10 mouse cellular contexts compared by ENCODE assay signal in genomic region chr4:41715596-41715995, GRCm38 (mm10). TPM values are rescaled to one million over a fixed set of nuclear protein-coding genes. Genes with fewer than 3 reads are reported as not detected.
DNase-seq lines count a peak whose midpoint lies in the region; ATAC-seq and TF ChIP-seq lines count a peak whose summit lies in the region.
"Had no signal": no experiment of that assay in that cellular context is flagged by ENCODE, and none has a peak within 500 bp of the region (broad histone marks: within the 10 kb centered on the region; RNA-seq: fewer than 3 reads in every experiment).

No protein-coding gene starts in this region.

- 90% methylated on average over 5 of the region's 5 CpGs for WGBS in embryonic facial prominence, embryonic 11.5 days
- 83% methylated on average over 5 of the region's 5 CpGs for WGBS in embryonic facial prominence, embryonic 10.5 days
- WGBS in lung, postnatal 0 days, result 78% methylated on average over 5 of the region's 5 CpGs
- WGBS in midbrain, embryonic 16.5 days, result 84% methylated on average over 5 of the region's 5 CpGs

- H3K36me3 ChIP-seq in embryonic facial prominence, embryonic 11.5 days (replicated peaks; ENCODE audit: control insufficient read depth, insufficient read depth, low read depth, low read length), result no peaks in the 10 kb centered on the region; the same call in 1 of the 2 replicates
- peaks cover 65% of the 10 kb centered on the region for H3K36me3 ChIP-seq in embryonic facial prominence, embryonic 10.5 days (replicated peaks)
- H3K36me3 ChIP-seq in lung, postnatal 0 days (ENCODE audit: insufficient read depth, low read length), result peaks cover 24% of the 10 kb centered on the region
- peaks cover 20% of the 10 kb centered on the region for H3K36me3 ChIP-seq in midbrain, embryonic 16.5 days (ENCODE audit: control insufficient read depth, insufficient read depth, low read length)

- H3K9ac ChIP-seq in embryonic facial prominence, embryonic 11.5 days (replicated peaks; ENCODE audit: low read length), result no peak overlapping the region
- H3K9ac ChIP-seq in lung, postnatal 0 days (replicated peaks; ENCODE audit: low read depth), result no peak overlapping the region
- H3K9ac ChIP-seq in midbrain, embryonic 16.5 days (ENCODE audit: low read depth, low read length), result no peak overlapping the region
- H3K9ac ChIP-seq: liver, embryonic 13.5 days had no signal

- no peak for TF ChIP-seq EP300 in lung, postnatal 0 days (IDR thresholded peaks at IDR 0.05)

- no peak overlapping the region for H3K4me2 ChIP-seq in embryonic facial prominence, embryonic 11.5 days (ENCODE audit: low read depth, low read length)
- no peak overlapping the region for H3K4me2 ChIP-seq in lung, postnatal 0 days (replicated peaks; ENCODE audit: low read depth, low read length)
- no peak overlapping the region for H3K4me2 ChIP-seq in midbrain, embryonic 16.5 days (ENCODE audit: low read length)
- H3K4me2 ChIP-seq: liver, embryonic 13.5 days had no signal

- H3K4me3 ChIP-seq in embryonic facial prominence, embryonic 11.5 days (ENCODE audit: low read depth, low read length), result no peak overlapping the region
- H3K4me3 ChIP-seq in embryonic facial prominence, embryonic 10.5 days, result no peak overlapping the region
- H3K4me3 ChIP-seq in lung, postnatal 0 days (ENCODE audit: low read depth, low read length), result no peak overlapping the region
- no peak overlapping the region for H3K4me3 ChIP-seq in midbrain, embryonic 16.5 days (ENCODE audit: low read depth, low read length)
- H3K4me3 ChIP-seq: liver, embryonic 13.5 days had no signal

- peak; percentile 46 for DNase-seq in embryonic facial prominence, embryonic 11.5 days (ENCODE audit: low spot score)
- DNase-seq in embryonic facial prominence, embryonic 10.5 days (ENCODE audit: low spot score), result no peak
- peak; percentile 41 for DNase-seq in lung, postnatal 0 days (ENCODE audit: low spot score)
- no peak for DNase-seq in lung, postnatal 25 days (ENCODE audit: low spot score)
- peak; percentile 45 for DNase-seq in adipocyte (ENCODE audit: low spot score)
- peak; percentile 58 for DNase-seq in retina, embryonic 14.5 days (ENCODE audit: low spot score)
- no peak for DNase-seq in ovary, postnatal 36 days (ENCODE audit: low spot score)
- DNase-seq: liver, embryonic 13.5 days had no signal

- no peaks in the 10 kb centered on the region for H3K9me3 ChIP-seq in embryonic facial prominence, embryonic 11.5 days (replicated peaks; ENCODE audit: control insufficient read depth, low read length)
- H3K9me3 ChIP-seq in embryonic facial prominence, embryonic 10.5 days, result no peaks in the 10 kb centered on the region
- no peaks in the 10 kb centered on the region for H3K9me3 ChIP-seq in lung, postnatal 0 days (ENCODE audit: low read length)
- no peaks in the 10 kb centered on the region for H3K9me3 ChIP-seq in midbrain, embryonic 16.5 days (replicated peaks; ENCODE audit: control insufficient read depth, low read length, poor library complexity, severe bottlenecking)
- H3K9me3 ChIP-seq: liver, embryonic 13.5 days had no signal

- H3K27me3 ChIP-seq in embryonic facial prominence, embryonic 11.5 days (ENCODE audit: control insufficient read depth, insufficient read depth, low read length), result no peaks in the 10 kb centered on the region
- no peaks in the 10 kb centered on the region for H3K27me3 ChIP-seq in embryonic facial prominence, embryonic 10.5 days (replicated peaks; ENCODE audit: low read depth, poor library complexity, severe bottlenecking)
- H3K27me3 ChIP-seq in lung, postnatal 0 days (replicated peaks; ENCODE audit: insufficient read depth, low read length), result no peaks in the 10 kb centered on the region
- no peaks in the 10 kb centered on the region for H3K27me3 ChIP-seq in midbrain, embryonic 16.5 days (ENCODE audit: control insufficient read depth, insufficient read depth, low read depth, low read length)
- H3K27me3 ChIP-seq: liver, embryonic 13.5 days had no signal

- peaks cover 11% of the 10 kb centered on the region; the same call in 1 of the 2 replicates for H3K4me1 ChIP-seq in embryonic facial prominence, embryonic 11.5 days (ENCODE audit: control insufficient read depth, insufficient read depth, low read length)
- H3K4me1 ChIP-seq in embryonic facial prominence, embryonic 10.5 days, result peaks cover 51% of the 10 kb centered on the region
- peaks cover 13% of the 10 kb centered on the region; the same call in 1 of the 2 replicates for H3K4me1 ChIP-seq in lung, postnatal 0 days (ENCODE audit: insufficient read depth, low read depth, low read length)
- H3K4me1 ChIP-seq in midbrain, embryonic 16.5 days (ENCODE audit: control insufficient read depth, insufficient read depth, low read length), result peaks cover 31% of the 10 kb centered on the region

- no peak overlapping the region for H3K27ac ChIP-seq in embryonic facial prominence, embryonic 11.5 days (replicated peaks; ENCODE audit: low read depth, low read length)
- H3K27ac ChIP-seq in embryonic facial prominence, embryonic 10.5 days (replicated peaks), result no peak overlapping the region
- no peak overlapping the region for H3K27ac ChIP-seq in lung, postnatal 0 days (ENCODE audit: low read length)
- no peak overlapping the region for H3K27ac ChIP-seq in midbrain, embryonic 16.5 days (ENCODE audit: low read length)
- H3K27ac ChIP-seq: liver, embryonic 13.5 days had no signal

- no peak for ATAC-seq in embryonic facial prominence, embryonic 11.5 days (replicated peaks; ENCODE audit: insufficient number of reproducible peaks, low FRiP score, low TSS enrichment, low read depth)
- ATAC-seq in lung, postnatal 0 days, result no peak
- ATAC-seq in midbrain, embryonic 16.5 days, result no peak

- peak; percentile 71 for TF ChIP-seq CTCF in lung, postnatal 0 days (IDR thresholded peaks at IDR 0.05)

RNA-seq across cellular contexts. Expression of gene Rpp25l, which starts 2.3 kb away (rescaled TPM):
- polyA plus RNA-seq in embryonic facial prominence, embryonic 11.5 days (2014; fragmentation: Nextera tagmentation; extraction: Ambion mirVana), result 89.4 and 101 TPM in 2 replicates
- 91.2 and 91.9 TPM in 2 replicates for polyA plus RNA-seq in embryonic facial prominence, embryonic 10.5 days (2016; fragmentation: Nextera tagmentation; extraction: Ambion mirVana)
- polyA plus RNA-seq in lung, postnatal 0 days (2015; fragmentation: Nextera tagmentation; extraction: Ambion mirVana), result 45.6 and 51.8 TPM in 2 replicates
- polyA plus RNA-seq in midbrain, embryonic 16.5 days (2015; fragmentation: Nextera tagmentation; extraction: Ambion mirVana), result 52.3 and 52.4 TPM in 2 replicates

RNA-seq across cellular contexts. Expression of gene Dctn3, which starts 7.4 kb away (rescaled TPM):
- 119 and 128 TPM in 2 replicates for polyA plus RNA-seq in embryonic facial prominence, embryonic 11.5 days (2014; fragmentation: Nextera tagmentation; extraction: Ambion mirVana)
- polyA plus RNA-seq in embryonic facial prominence, embryonic 10.5 days (2016; fragmentation: Nextera tagmentation; extraction: Ambion mirVana), result 133 and 140 TPM in 2 replicates
- polyA plus RNA-seq in lung, postnatal 0 days (2015; fragmentation: Nextera tagmentation; extraction: Ambion mirVana), result 143 and 151 TPM in 2 replicates
- 295 and 313 TPM in 2 replicates for polyA plus RNA-seq in midbrain, embryonic 16.5 days (2015; fragmentation: Nextera tagmentation; extraction: Ambion mirVana)

RNA-seq across cellular contexts. Expression of gene Arid3c, which starts 15.3 kb away (rescaled TPM):
- polyA plus RNA-seq in embryonic facial prominence, embryonic 11.5 days (2014; fragmentation: Nextera tagmentation; extraction: Ambion mirVana), result 0.42 TPM in 1 of 2 replicates, not detected in the other
- polyA plus RNA-seq in embryonic facial prominence, embryonic 10.5 days (2016; fragmentation: Nextera tagmentation; extraction: Ambion mirVana), result 0.50 and 0.86 TPM in 2 replicates
- 0.06 TPM in 1 of 2 replicates, not detected in the other for polyA plus RNA-seq in lung, postnatal 0 days (2015; fragmentation: Nextera tagmentation; extraction: Ambion mirVana)
- polyA plus RNA-seq in midbrain, embryonic 16.5 days (2015; fragmentation: Nextera tagmentation; extraction: Ambion mirVana), result 0.58 and 1.2 TPM in 2 replicates
- polyA plus RNA-seq: gonadal fat pad, adult 2 months; liver, embryonic 13.5 days had no signal

RNA-seq across cellular contexts. Expression of gene Il11ra1, which starts 15.8 kb away (rescaled TPM):
- polyA plus RNA-seq in embryonic facial prominence, embryonic 11.5 days (2014; fragmentation: Nextera tagmentation; extraction: Ambion mirVana), result 199 and 201 TPM in 2 replicates
- 146 and 188 TPM in 2 replicates for polyA plus RNA-seq in embryonic facial prominence, embryonic 10.5 days (2016; fragmentation: Nextera tagmentation; extraction: Ambion mirVana)
- polyA plus RNA-seq in lung, postnatal 0 days (2015; fragmentation: Nextera tagmentation; extraction: Ambion mirVana), result 62.1 and 72.6 TPM in 2 replicates
- 31.5 and 36.3 TPM in 2 replicates for polyA plus RNA-seq in midbrain, embryonic 16.5 days (2015; fragmentation: Nextera tagmentation; extraction: Ambion mirVana)

RNA-seq across cellular contexts. Expression of gene Cntfr, which starts 18.7 kb away (rescaled TPM):
- polyA plus RNA-seq in embryonic facial prominence, embryonic 11.5 days (2014; fragmentation: Nextera tagmentation; extraction: Ambion mirVana), result 8.8 and 9.8 TPM in 2 replicates
- polyA plus RNA-seq in embryonic facial prominence, embryonic 10.5 days (2016; fragmentation: Nextera tagmentation; extraction: Ambion mirVana), result 8.6 and 11.1 TPM in 2 replicates
- polyA plus RNA-seq in lung, postnatal 0 days (2015; fragmentation: Nextera tagmentation; extraction: Ambion mirVana), result 0.77 and 1.1 TPM in 2 replicates
- polyA plus RNA-seq in midbrain, embryonic 16.5 days (2015; fragmentation: Nextera tagmentation; extraction: Ambion mirVana), result 28.1 and 28.3 TPM in 2 replicates

Comparison
In these comparisons a context has a peak if more than half of its experiments do, and no peak if none do; other contexts are left out.
1. DNase-seq: peak in embryonic facial prominence, embryonic 11.5 days (single experiment), lung, postnatal 0 days (single experiment), adipocyte (single experiment) and retina, embryonic 14.5 days (single experiment); none in embryonic facial prominence, embryonic 10.5 days (single experiment), lung, postnatal 25 days (single experiment) and ovary, postnatal 36 days (single experiment).